Mouse (Mus musculus): ENCODE results near the gene Abcb8. TPM values are rescaled to one million over a fixed set of nuclear protein-coding genes. Genes with fewer than 3 reads are reported as not detected.
A peak's percentile ranks its signal among the peaks of the same experiment; 100 is the strongest.

Abcb8 gene
- total and polyA plus RNA-seq, 3 experiments = 76.9 to 124 TPM; not detected in 1

- peaks cover 14% of the 10 kb centered on the region for H3K79me2 ChIP-seq (ENCODE audit: control insufficient read depth, insufficient read depth, low read length, poor library complexity)
- no peaks in the 10 kb centered on the region for H3K27me3 ChIP-seq (ENCODE audit: control insufficient read depth in 1 of 2, insufficient read depth in 2 of 2, low read length in 2 of 2)
- H3K36me3 ChIP-seq (ENCODE audit: control insufficient read depth in 1 of 2, insufficient read depth in 2 of 2, low read length in 2 of 2) = peaks cover 0 to 17% of the 10 kb centered on the region in 2 experiments; a peak in 3 of 4 replicates
- H3K9me3 ChIP-seq (replicated peaks; ENCODE audit: insufficient read depth, low read length) = no peaks in the 10 kb centered on the region
- H3K4me3 ChIP-seq (ENCODE audit: control insufficient read depth in 1 of 2, insufficient read depth in 1 of 2, low read depth in 2 of 2, low read length in 2 of 2) = peak overlapping the region; percentile 78 to 93
- no peak overlapping the region for H3K27ac ChIP-seq (ENCODE audit: control insufficient read depth, low read depth, low read length)
- peaks cover 6 to 13% of the 10 kb centered on the region in 2 experiments for H3K4me1 ChIP-seq (ENCODE audit: control insufficient read depth in 1 of 2, insufficient read depth in 2 of 2, low read length in 2 of 2)
- no peak for TF ChIP-seq MYB (IDR thresholded peaks at IDR 0.05; ENCODE audit: low read depth, low read length)
- no peak for TF ChIP-seq POLR2AphosphoS5 (IDR thresholded peaks at IDR 0.05; ENCODE audit: borderline replicate concordance, low read depth, low read length)
- no peak for TF ChIP-seq ZKSCAN1 (IDR thresholded peaks at IDR 0.05; ENCODE audit: low read depth, low read length)
- no peak for TF ChIP-seq USF1 (IDR thresholded peaks at IDR 0.05; ENCODE audit: low read depth, low read length)
- TF ChIP-seq ZMIZ1 (IDR thresholded peaks at IDR 0.05; ENCODE audit: low read depth, low read length) = no peak
- no peak for TF ChIP-seq GATA1 (IDR thresholded peaks at IDR 0.05; ENCODE audit: low read depth, low read length)
- TF ChIP-seq RCOR1 (IDR thresholded peaks at IDR 0.05; ENCODE audit: low read depth, low read length) = no peak
- TF ChIP-seq TAL1 (IDR thresholded peaks at IDR 0.05; ENCODE audit: low read length) = no peak
- no peak for TF ChIP-seq JUND (IDR thresholded peaks at IDR 0.05; ENCODE audit: low read depth, low read length)
- TF ChIP-seq MYC (IDR thresholded peaks at IDR 0.05; ENCODE audit: low read depth, low read length) = no peak
- TF ChIP-seq MXI1 (IDR thresholded peaks at IDR 0.05; ENCODE audit: low read depth, low read length) = no peak
- TF ChIP-seq E2F4 (IDR thresholded peaks at IDR 0.05; ENCODE audit: borderline replicate concordance, low read depth, low read length) = no peak
- no peak for TF ChIP-seq MAX (IDR thresholded peaks at IDR 0.05; ENCODE audit: low read length)
- H3K9ac ChIP-seq (ENCODE audit: control insufficient read depth, low read depth, low read length, poor library complexity, severe bottlenecking) = peak overlapping the region; percentile 94
- no peak for DNase-seq (ENCODE audit: low read depth, low spot score)
Measured at GRCm38 (mm10) chr5:24443927-24444326, 50.5 kb downstream of the Abcb8 start.

- Histone ChIP-seq H3K27me3 (ENCODE audit: control insufficient read depth in 1 of 2, insufficient read depth in 2 of 2, low read length in 2 of 2) (no peaks in the 10 kb centered on the region), H3K36me3 (ENCODE audit: control insufficient read depth in 1 of 2, insufficient read depth in 2 of 2, low read length in 2 of 2) (peaks cover 0 to 17% of the 10 kb centered on the region in 2 experiments; a peak in 3 of 4 replicates), H3K4me3 (ENCODE audit: control insufficient read depth in 1 of 2, insufficient read depth in 1 of 2, low read depth in 2 of 2, low read length in 2 of 2) (peak within 1 kb of the TSS; percentile 78 to 93), H3K27ac (ENCODE audit: control insufficient read depth, low read depth, low read length) (peak within 1 kb of the TSS; percentile 67), H3K9me3 (replicated peaks; ENCODE audit: insufficient read depth, low read length) (no peaks in the 10 kb centered on the region), H3K4me1 (ENCODE audit: control insufficient read depth in 1 of 2, insufficient read depth in 2 of 2, low read length in 2 of 2) (peaks cover 6 to 13% of the 10 kb centered on the region in 2 experiments), H3K9ac (ENCODE audit: control insufficient read depth, low read depth, low read length, poor library complexity, severe bottlenecking) (peak within 1 kb of the TSS; percentile 94), H3K79me2 (ENCODE audit: control insufficient read depth, insufficient read depth, low read length, poor library complexity) (peaks cover 14% of the 10 kb centered on the region)
- peak; percentile 97 for DNase-seq (ENCODE audit: low read depth, low spot score)
- TF ChIP-seq SMC3 (IDR thresholded peaks at IDR 0.05; ENCODE audit: low read depth, low read length) = no peak
- TF ChIP-seq SIN3A (IDR thresholded peaks at IDR 0.05; ENCODE audit: low read length) = peak; percentile 78; the same call in 1 of the 2 replicates
- TF ChIP-seq CHD1 (IDR thresholded peaks at IDR 0.05; ENCODE audit: low read depth, low read length) = no peak
- TF ChIP-seq BHLHE40 (IDR thresholded peaks at IDR 0.05; ENCODE audit: borderline replicate concordance, low read depth, low read length) = no peak
- TF ChIP-seq MAZ (IDR thresholded peaks at IDR 0.05; ENCODE audit: low read depth, low read length) = peak; percentile 92; the same call in 1 of the 2 replicates
- no peak for TF ChIP-seq POLR2AphosphoS5 (IDR thresholded peaks at IDR 0.05; ENCODE audit: borderline replicate concordance, low read depth, low read length)
- TF ChIP-seq JUND (IDR thresholded peaks at IDR 0.05; ENCODE audit: low read depth, low read length) = no peak
- TF ChIP-seq GABPA (IDR thresholded peaks at IDR 0.05; ENCODE audit: low read depth, low read length) = no peak
- TF ChIP-seq MEF2A (IDR thresholded peaks at IDR 0.05; ENCODE audit: extremely low read depth, insufficient replicate concordance, low read depth, low read length, poor library complexity, severe bottlenecking) = no peak
- TF ChIP-seq CHD2 (IDR thresholded peaks at IDR 0.05; ENCODE audit: low read length) = no peak
- TF ChIP-seq TCF12 (IDR thresholded peaks at IDR 0.05; ENCODE audit: low read depth, low read length) = peak; percentile 87
- no peak for TF ChIP-seq MYB (IDR thresholded peaks at IDR 0.05; ENCODE audit: low read depth, low read length)
- no peak for TF ChIP-seq ZKSCAN1 (IDR thresholded peaks at IDR 0.05; ENCODE audit: low read depth, low read length)
- no peak for TF ChIP-seq E2F4 (IDR thresholded peaks at IDR 0.05; ENCODE audit: borderline replicate concordance, low read depth, low read length)
- TF ChIP-seq HCFC1 (IDR thresholded peaks at IDR 0.05; ENCODE audit: low read depth, low read length) = peak; percentile 94
- no peak for TF ChIP-seq CTCF (IDR thresholded peaks at IDR 0.05 in 2 of 3, conservative IDR thresholded peaks at IDR 0.05 in 1 of 3; ENCODE audit: control insufficient read depth in 1 of 3, insufficient read depth in 1 of 3, low read depth in 2 of 3, low read length in 3 of 3, poor library complexity in 1 of 3, severe bottlenecking in 1 of 3)
- no peak for TF ChIP-seq GATA1 (IDR thresholded peaks at IDR 0.05; ENCODE audit: low read depth, low read length)
- TF ChIP-seq ZNF384 (IDR thresholded peaks at IDR 0.05; ENCODE audit: low read depth, low read length) = no peak
- no peak for TF ChIP-seq RCOR1 (IDR thresholded peaks at IDR 0.05; ENCODE audit: low read depth, low read length)
- no peak for TF ChIP-seq USF2 (IDR thresholded peaks at IDR 0.05; ENCODE audit: borderline replicate concordance in 1 of 2, insufficient read depth in 1 of 2, low read depth in 1 of 2, low read length in 2 of 2)
- peak; percentile 78 for TF ChIP-seq TBP (IDR thresholded peaks at IDR 0.05; ENCODE audit: low read depth, low read length)
- peak; percentile 66; the same call in 1 of the 2 replicates for TF ChIP-seq KAT2A (conservative IDR thresholded peaks at IDR 0.05; ENCODE audit: low read depth, low read length)
- TF ChIP-seq ZMIZ1 (IDR thresholded peaks at IDR 0.05; ENCODE audit: low read depth, low read length) = peak; percentile 86
- TF ChIP-seq RAD21 (IDR thresholded peaks at IDR 0.05; ENCODE audit: low read depth, low read length) = no peak
Measured at GRCm38 (mm10) chr5:24444746-24445427, 51.4 kb downstream of the Abcb8 start, which contains the start of gene Fastk. Gene Fastk (minus strand): TSS chr5:24445287.
